Mouse (Mus musculus): Measurements from ENCODE around the gene Notch4. TPM values are rescaled to one million over a fixed set of nuclear protein-coding genes. Genes with fewer than 3 reads are reported as not detected.

The Notch4 gene
- polyA plus RNA-seq, 1 experiment = 0.56 TPM

GRCm38 (mm10) chr17:34613830-34614229 lies 49.8 kb downstream of the Notch4 start:
- H3K4me1 ChIP-seq (ENCODE audit: control insufficient read depth, insufficient read depth, low read length) = no peaks in the 10 kb centered on the region
- no peak for TF ChIP-seq CTCF (IDR thresholded peaks at IDR 0.05; ENCODE audit: borderline replicate concordance, insufficient read depth, low read length)
- TF ChIP-seq POLR2A (IDR thresholded peaks at IDR 0.05; ENCODE audit: low read depth, low read length) = no peak
- no peak overlapping the region for H3K27ac ChIP-seq (ENCODE audit: insufficient read depth, low read length)
- no peak overlapping the region for H3K4me3 ChIP-seq (ENCODE audit: insufficient read depth, low read length)

- Histone ChIP-seq H3K4me3 (ENCODE audit: insufficient read depth, low read length) (no peak within 1 kb of the TSS), H3K4me1 (ENCODE audit: control insufficient read depth, insufficient read depth, low read length) (no peaks in the 10 kb centered on the region), H3K27ac (ENCODE audit: insufficient read depth, low read length) (no peak within 1 kb of the TSS)
- TF ChIP-seq CTCF (IDR thresholded peaks at IDR 0.05; ENCODE audit: borderline replicate concordance, insufficient read depth, low read length) (no peak), POLR2A (IDR thresholded peaks at IDR 0.05; ENCODE audit: low read depth, low read length) (no peak)
These were observed 51.8 kb downstream of the Notch4 start, which contains the start of gene Egfl8 for GRCm38 (mm10) chr17:34615871-34616270. Egfl8 (minus strand) TSS chr17:34615971.

GRCm38 (mm10) chr17:34618999-34619398 lies 54.9 kb downstream of the Notch4 start:
- no peak overlapping the region for H3K27ac ChIP-seq (ENCODE audit: insufficient read depth, low read length)
- H3K4me3 ChIP-seq (ENCODE audit: insufficient read depth, low read length) = no peak overlapping the region
- H3K4me1 ChIP-seq (ENCODE audit: control insufficient read depth, insufficient read depth, low read length) = no peaks in the 10 kb centered on the region
- peak; percentile 57; the same call in 1 of the 2 replicates for TF ChIP-seq CTCF (IDR thresholded peaks at IDR 0.05; ENCODE audit: borderline replicate concordance, insufficient read depth, low read length)
- TF ChIP-seq POLR2A (IDR thresholded peaks at IDR 0.05; ENCODE audit: low read depth, low read length) = no peak

- H3K27ac ChIP-seq (ENCODE audit: insufficient read depth, low read length) = no peak overlapping the region
- TF ChIP-seq CTCF (IDR thresholded peaks at IDR 0.05; ENCODE audit: borderline replicate concordance, insufficient read depth, low read length) (no peak), POLR2A (IDR thresholded peaks at IDR 0.05; ENCODE audit: low read depth, low read length) (no peak)
- H3K4me3 ChIP-seq (ENCODE audit: insufficient read depth, low read length) = no peak overlapping the region
- 0 out of 2 replicates have a peak, but pooled peaks cover under 1% of the 10 kb centered on the region for H3K4me1 ChIP-seq (ENCODE audit: control insufficient read depth, insufficient read depth, low read length)
These were observed 56.9 kb downstream of the Notch4 start for GRCm38 (mm10) chr17:34621006-34621405.

- H3K27ac ChIP-seq (ENCODE audit: insufficient read depth, low read length) = no peak overlapping the region
- peaks cover 4% of the 10 kb centered on the region; the same call in 1 of the 2 replicates for H3K4me1 ChIP-seq (ENCODE audit: control insufficient read depth, insufficient read depth, low read length)
- no peak overlapping the region for H3K4me3 ChIP-seq (ENCODE audit: insufficient read depth, low read length)
- TF ChIP-seq POLR2A (IDR thresholded peaks at IDR 0.05; ENCODE audit: low read depth, low read length) (no peak), CTCF (IDR thresholded peaks at IDR 0.05; ENCODE audit: borderline replicate concordance, insufficient read depth, low read length) (no peak)
These were observed 59.1 kb downstream of the Notch4 start for GRCm38 (mm10) chr17:34623161-34623560.

- Histone ChIP-seq H3K4me3 (ENCODE audit: insufficient read depth, low read length) (no peak overlapping the region), H3K4me1 (ENCODE audit: control insufficient read depth, insufficient read depth, low read length) (peaks cover 9% of the 10 kb centered on the region; the same call in 1 of the 2 replicates), H3K27ac (ENCODE audit: insufficient read depth, low read length) (no peak overlapping the region)
- TF ChIP-seq CTCF (IDR thresholded peaks at IDR 0.05; ENCODE audit: borderline replicate concordance, insufficient read depth, low read length) (no peak), POLR2A (IDR thresholded peaks at IDR 0.05; ENCODE audit: low read depth, low read length) (no peak)
These were observed 60.9 kb downstream of the Notch4 start for GRCm38 (mm10) chr17:34624981-34625380.

- Histone ChIP-seq H3K4me1 (ENCODE audit: control insufficient read depth, insufficient read depth, low read length) (peaks cover 9% of the 10 kb centered on the region; the same call in 1 of the 2 replicates), H3K4me3 (ENCODE audit: insufficient read depth, low read length) (peak overlapping the region; percentile 93), H3K27ac (ENCODE audit: insufficient read depth, low read length) (no peak overlapping the region)
- TF ChIP-seq CTCF (IDR thresholded peaks at IDR 0.05; ENCODE audit: borderline replicate concordance, insufficient read depth, low read length) (no peak), POLR2A (IDR thresholded peaks at IDR 0.05; ENCODE audit: low read depth, low read length) (no peak)
These were observed 62.1 kb downstream of the Notch4 start for GRCm38 (mm10) chr17:34626062-34626772.

GRCm38 (mm10) chr17:34626773-34627092 lies 62.7 kb downstream of the Notch4 start:
- H3K27ac ChIP-seq (ENCODE audit: insufficient read depth, low read length) = peak overlapping the region; percentile 15
- peak overlapping the region; percentile 93 for H3K4me3 ChIP-seq (ENCODE audit: insufficient read depth, low read length)
- peaks cover 9% of the 10 kb centered on the region; the same call in 1 of the 2 replicates for H3K4me1 ChIP-seq (ENCODE audit: control insufficient read depth, insufficient read depth, low read length)
- TF ChIP-seq CTCF (IDR thresholded peaks at IDR 0.05; ENCODE audit: borderline replicate concordance, insufficient read depth, low read length) = peak; percentile 43; the same call in 1 of the 2 replicates
- TF ChIP-seq POLR2A (IDR thresholded peaks at IDR 0.05; ENCODE audit: low read depth, low read length) = no peak

- Histone ChIP-seq H3K4me3 (ENCODE audit: insufficient read depth, low read length) (peak overlapping the region; percentile 93), H3K4me1 (ENCODE audit: control insufficient read depth, insufficient read depth, low read length) (peaks cover 9% of the 10 kb centered on the region; the same call in 1 of the 2 replicates), H3K27ac (ENCODE audit: insufficient read depth, low read length) (peak overlapping the region; percentile 77)
- peak; percentile 83 for TF ChIP-seq POLR2A (IDR thresholded peaks at IDR 0.05; ENCODE audit: low read depth, low read length)
- TF ChIP-seq CTCF (IDR thresholded peaks at IDR 0.05; ENCODE audit: borderline replicate concordance, insufficient read depth, low read length) = no peak
These were observed 63.2 kb downstream of the Notch4 start for GRCm38 (mm10) chr17:34627093-34627942.

Measured in embryonic fibroblast, embryonic 13.5 days (primary cell).